Mouse (Mus musculus) A20 (cell line): ENCODE measurements at regions not wholly inside any gene's neighbourhood (a gene's known extent, or its start where the extent isn't known, plus 50 kb on each side); places are given as distances from the start of the nearest gene placed in this dataset.
A peak's percentile ranks its signal among the peaks of the same experiment; 100 is the strongest.
"Not testable (repeated sequence)": the region's sequence is repeated elsewhere in the genome, so short reads cannot be mapped to it uniquely, and the experiment has no call there.

Source experiments
- DNase-seq: peaks from one replicate; pipeline ENCODE4 v3.0.0-alpha.2; 2011; ENCODE audit warnings: low read depth, low spot score

GRCm38 (mm10) chr6:41225382-41225781 is 76.7 kb upstream of the Try4 start:
- no peak for DNase-seq

GRCm38 (mm10) chr6:41218415-41218814 is 83.7 kb upstream of the Try4 start:
- no peak for DNase-seq

- DNase-seq, result no peak
Observed at GRCm38 (mm10) chr6:41215857-41216256, 86.2 kb upstream of the Try4 start.

GRCm38 (mm10) chr6:41205864-41206263 is 96.2 kb upstream of the Try4 start:
- DNase-seq, result no peak

- no peak for DNase-seq
Observed at GRCm38 (mm10) chr6:41202882-41203281, 99.2 kb upstream of the Try4 start.

- no peak for DNase-seq
Observed at GRCm38 (mm10) chr6:41202302-41202701, 99.8 kb upstream of the Try4 start.

GRCm38 (mm10) chr6:41194464-41194863 is 107.6 kb upstream of the Try4 start:
- DNase-seq, result no peak

GRCm38 (mm10) chr6:41191734-41192326 is 110.2 kb upstream of the Try4 start:
- no peak for DNase-seq

GRCm38 (mm10) chr6:41188910-41189309 is 113.2 kb upstream of the Try4 start:
- no peak for DNase-seq

- no peak for DNase-seq
Observed at GRCm38 (mm10) chr6:41187966-41188365, 114.1 kb upstream of the Try4 start.

- DNase-seq, result no peak
Observed at GRCm38 (mm10) chr6:41178896-41179295, 123.2 kb upstream of the Try4 start.

- DNase-seq, result no peak
Observed at GRCm38 (mm10) chr6:41178019-41178418, 124.0 kb upstream of the Try4 start.

- DNase-seq, result no peak
Observed at GRCm38 (mm10) chr6:41177152-41177551, 124.9 kb upstream of the Try4 start.

GRCm38 (mm10) chr6:41176034-41176433 is 126.0 kb upstream of the Try4 start:
- DNase-seq, result no peak

- no peak for DNase-seq
Observed at GRCm38 (mm10) chr6:41163491-41163890, 128.2 kb upstream of the 2210010C04Rik start.

- no peak for DNase-seq
Observed at GRCm38 (mm10) chr6:41161693-41162092, 126.4 kb upstream of the 2210010C04Rik start.

GRCm38 (mm10) chr6:41152101-41152500 is 116.8 kb upstream of the 2210010C04Rik start:
- DNase-seq, result no peak

- no peak for DNase-seq
Observed at GRCm38 (mm10) chr6:41151542-41151941, 116.2 kb upstream of the 2210010C04Rik start.

GRCm38 (mm10) chr6:41140916-41141315 is 105.6 kb upstream of the 2210010C04Rik start:
- no peak for DNase-seq

GRCm38 (mm10) chr6:41137401-41137777 is 102.1 kb upstream of the 2210010C04Rik start:
- not testable (repeated sequence) for DNase-seq

GRCm38 (mm10) chr6:41136717-41137400 is 101.5 kb upstream of the 2210010C04Rik start:
- DNase-seq, result peak; percentile 22

GRCm38 (mm10) chr6:41135160-41135559 is 99.9 kb upstream of the 2210010C04Rik start:
- DNase-seq, result no peak

GRCm38 (mm10) chr6:41129906-41130305 is 94.6 kb upstream of the 2210010C04Rik start:
- no peak for DNase-seq
